Mouse (Mus musculus): ENCODE measurements around the gene Map4. TPM values are rescaled to one million over a fixed set of nuclear protein-coding genes. Genes with fewer than 3 reads are reported as not detected.

Gene Map4
- 51.0 and 63.5 TPM in 2 replicates for polyA plus RNA-seq (2012)

GRCm38 (mm10) chr9:109931257-109932171 lies at the start of gene Map4:
Gene Map4, plus strand, starts transcription at chr9:109931460.

GRCm38 (mm10) chr9:110116977-110117778 lies 185.9 kb downstream of the Map4 start, which contains the start of gene Smarcc1:
Gene Smarcc1, plus strand, starts transcription at chr9:110117708.

GRCm38 (mm10) chr9:110117779-110118139 lies 186.5 kb downstream of the Map4 start, which contains the start of gene Dhx30:
Gene Dhx30, minus strand, starts transcription at chr9:110117830.

Other genes starting within 250 kb of the Map4 start
- not detected in 2 replicates for gene Fbxw18, start 228.8 kb upstream of the Map4 start, polyA plus RNA-seq (2012)
- gene Fbxw26, start 185.4 kb upstream of the Map4 start, polyA plus RNA-seq (2012): not detected in 2 replicates
- not detected in 2 replicates for gene Fbxw27, start 140.8 kb upstream of the Map4 start, polyA plus RNA-seq (2012)
- gene Spink8, start 119.2 kb upstream of the Map4 start, polyA plus RNA-seq (2012): not detected in 2 replicates
- 8.9 and 9.1 TPM in 2 replicates for gene Nme6, start 98.7 kb upstream of the Map4 start, polyA plus RNA-seq (2012)
- gene Camp, start 81.8 kb upstream of the Map4 start, polyA plus RNA-seq (2012): 615 and 782 TPM in 2 replicates
- 67.9 and 84.1 TPM in 2 replicates for gene Cdc25a, start 55.9 kb upstream of the Map4 start, polyA plus RNA-seq (2012)
- gene Smarcc1, start 186.2 kb downstream of the Map4 start, polyA plus RNA-seq (2012): 38.1 and 43.9 TPM in 2 replicates
- gene Dhx30, start 186.4 kb downstream of the Map4 start, polyA plus RNA-seq (2012): 19.6 and 21.3 TPM in 2 replicates

Data from megakaryocyte-erythroid progenitor cell, adult 5 weeks (primary cell).